Mouse (Mus musculus) midbrain, embryonic 13.5 days (tissue): ENCODE data around the gene Sppl2b. TPM values are rescaled to one million over a fixed set of nuclear protein-coding genes. Genes with fewer than 3 reads are reported as not detected.

Source experiments
- ATAC-seq: fragments of 200-750 bp; cut with Nextera tagmentation; 2 replicates; pipeline ENCODE4 v1.8.0; 2017; ENCODE audit warnings: mild to moderate bottlenecking, moderate TSS enrichment, moderate library complexity
- H3K27ac ChIP-seq: fragments of 300-500 bp; sonication (generic); 2 replicates; pipeline ENCODE4 v1.5.1; 2015; ENCODE audit warnings: inconsistent platforms, mild to moderate bottlenecking, moderate library complexity
- H3K27me3 ChIP-seq: fragments of 300-500 bp; sonication (generic); 2 replicates; pipeline ENCODE4 v1.6.1; 2015; ENCODE audit warnings: mild to moderate bottlenecking, inconsistent platforms
- H3K36me3 ChIP-seq: fragments of 300-500 bp; sonication (generic); 2 replicates; pipeline ENCODE4 v1.6.1; 2015; ENCODE audit warnings: mild to moderate bottlenecking, inconsistent platforms
- H3K4me1 ChIP-seq: fragments of 300-500 bp; sonication (generic); replicated peaks from 2 replicates; pipeline ENCODE4 v1.6.1; 2015; ENCODE audit warnings: inconsistent platforms
- H3K4me2 ChIP-seq: fragments of 300-500 bp; sonication (generic); replicated peaks from 2 replicates; pipeline ENCODE4 v1.6.1; 2015; ENCODE audit warnings: moderate library complexity, mild to moderate bottlenecking, inconsistent platforms
- H3K4me3 ChIP-seq: fragments of 300-500 bp; sonication (generic); replicated peaks from 2 replicates; pipeline ENCODE4 v1.5.1; 2015; ENCODE audit warnings: mild to moderate bottlenecking, inconsistent platforms
- H3K9ac ChIP-seq: fragments of 300-500 bp; sonication (generic); replicated peaks from 2 replicates; pipeline ENCODE4 v1.6.1; 2015; ENCODE audit warnings: mild to moderate bottlenecking, inconsistent platforms
- H3K9me3 ChIP-seq: fragments of 300-500 bp; sonication (generic); 2 replicates; pipeline ENCODE4 v1.6.1; 2016; ENCODE audit warnings: mild to moderate bottlenecking, inconsistent platforms
- WGBS: fragments of 180-500 bp; shearing (Covaris S2); methylation state at CpG from one replicate; pipeline ENCODE4 v1.1.7; 2015; 5-methylcytosine and 5-hydroxymethylcytosine counted together
- polyA plus RNA-seq: library from polyadenylated mRNA; unstranded; fragments of >200 nt; fragmentation: Nextera tagmentation; extraction: Ambion mirVana; gene quantifications from 2 replicates; pipeline ENCODE4 v1.2.1, GENCODE M21; 2015

The Sppl2b gene
- polyA plus RNA-seq, 1 experiment from 2014 or later: 61.1 TPM

GRCm38 (mm10) chr10:80903282-80903681 lies 48.2 kb downstream of the Sppl2b start:
- Histone ChIP-seq H3K4me3 (no peak overlapping the region), H3K36me3 (peaks cover 76% of the 10 kb centered on the region), H3K4me2 (no peak overlapping the region), H3K9me3 (no peaks in the 10 kb centered on the region), H3K27ac (no peak overlapping the region), H3K4me1 (peaks cover 13% of the 10 kb centered on the region), H3K9ac (no peak overlapping the region), H3K27me3 (no peaks in the 10 kb centered on the region)
- ATAC-seq: no peak
- 90% methylated on average over 10 of the region's 10 CpGs for WGBS

- peaks cover 76% of the 10 kb centered on the region for H3K36me3 ChIP-seq
- peaks cover 9% of the 10 kb centered on the region for H3K4me1 ChIP-seq
- no peak overlapping the region for H3K4me3 ChIP-seq
- no peaks in the 10 kb centered on the region for H3K27me3 ChIP-seq
- H3K9me3 ChIP-seq: no peaks in the 10 kb centered on the region
- no peak overlapping the region for H3K4me2 ChIP-seq
- ATAC-seq: no peak
- H3K27ac ChIP-seq: no peak overlapping the region
- WGBS: 89% methylated on average over 28 of the region's 28 CpGs
- H3K9ac ChIP-seq: no peak overlapping the region
Measured at GRCm38 (mm10) chr10:80904004-80904693, 49.1 kb downstream of the Sppl2b start.

- H3K4me2 ChIP-seq: no peak overlapping the region
- WGBS: 90% methylated on average over 11 of the region's 11 CpGs
Measured at GRCm38 (mm10) chr10:80904709-80905108, 49.6 kb downstream of the Sppl2b start.

GRCm38 (mm10) chr10:80909375-80910162 lies 54.5 kb downstream of the Sppl2b start:
- H3K9me3 ChIP-seq: no peaks in the 10 kb centered on the region
- H3K4me3 ChIP-seq: no peak overlapping the region
- H3K4me1 ChIP-seq: no peaks in the 10 kb centered on the region
- H3K27ac ChIP-seq: no peak overlapping the region
- WGBS: 96% methylated on average over 22 of the region's 22 CpGs
- peaks cover 93% of the 10 kb centered on the region for H3K36me3 ChIP-seq
- H3K4me2 ChIP-seq: no peak overlapping the region
- H3K9ac ChIP-seq: no peak overlapping the region
- no peaks in the 10 kb centered on the region for H3K27me3 ChIP-seq
- no peak for ATAC-seq

More at GRCm38 (mm10) chr10:80904709-80905108, 49.6 kb downstream of the Sppl2b start:
- H3K4me1 ChIP-seq: peaks cover 3% of the 10 kb centered on the region
- H3K9ac ChIP-seq: 0 out of 2 replicates have a peak overlapping the region, but pooled peaks have one; percentile 32
- H3K27me3 ChIP-seq: no peaks in the 10 kb centered on the region
- no peak overlapping the region for H3K4me3 ChIP-seq
- no peak for ATAC-seq
- peaks cover 77% of the 10 kb centered on the region for H3K36me3 ChIP-seq
- H3K27ac ChIP-seq: no peak overlapping the region
- H3K9me3 ChIP-seq: no peaks in the 10 kb centered on the region

- Histone ChIP-seq H3K36me3 (peaks cover 86% of the 10 kb centered on the region), H3K4me1 (peaks cover 15% of the 10 kb centered on the region), H3K9me3 (no peaks in the 10 kb centered on the region), H3K4me2 (no peak overlapping the region), H3K27me3 (no peaks in the 10 kb centered on the region), H3K9ac (no peak overlapping the region), H3K27ac (no peak overlapping the region), H3K4me3 (no peak overlapping the region)
- no peak for ATAC-seq
- 95% methylated on average over 4 of the region's 4 CpGs for WGBS
Measured at GRCm38 (mm10) chr10:80911354-80911753, 56.3 kb downstream of the Sppl2b start.

GRCm38 (mm10) chr10:80911891-80912290 lies 56.8 kb downstream of the Sppl2b start:
- no peak overlapping the region for H3K9ac ChIP-seq
- no peaks in the 10 kb centered on the region for H3K9me3 ChIP-seq
- peaks cover 20% of the 10 kb centered on the region for H3K4me1 ChIP-seq
- no peak for ATAC-seq
- no peak overlapping the region for H3K4me2 ChIP-seq
- H3K27ac ChIP-seq: no peak overlapping the region
- H3K27me3 ChIP-seq: no peaks in the 10 kb centered on the region
- H3K4me3 ChIP-seq: no peak overlapping the region
- peaks cover 83% of the 10 kb centered on the region for H3K36me3 ChIP-seq

- Histone ChIP-seq H3K9me3 (no peaks in the 10 kb centered on the region), H3K36me3 (peaks cover 68% of the 10 kb centered on the region)
- 93% methylated on average over 8 of the region's 8 CpGs for WGBS
Measured at GRCm38 (mm10) chr10:80913364-80914011, 58.4 kb downstream of the Sppl2b start.

GRCm38 (mm10) chr10:80914253-80914656 lies 59.2 kb downstream of the Sppl2b start:
- H3K27me3 ChIP-seq: no peaks in the 10 kb centered on the region
- H3K4me3 ChIP-seq: no peak overlapping the region
- no peak overlapping the region for H3K4me2 ChIP-seq
- no peak overlapping the region for H3K27ac ChIP-seq
- WGBS: 91% methylated on average over 5 of the region's 5 CpGs
- H3K4me1 ChIP-seq: peaks cover 29% of the 10 kb centered on the region
- peaks cover 60% of the 10 kb centered on the region for H3K36me3 ChIP-seq
- H3K9ac ChIP-seq: no peak overlapping the region
- no peaks in the 10 kb centered on the region for H3K9me3 ChIP-seq
- ATAC-seq: no peak

More at GRCm38 (mm10) chr10:80913364-80914011, 58.4 kb downstream of the Sppl2b start:
- ATAC-seq: no peak
- H3K4me1 ChIP-seq: peaks cover 29% of the 10 kb centered on the region
- no peak overlapping the region for H3K27ac ChIP-seq
- H3K27me3 ChIP-seq: no peaks in the 10 kb centered on the region
- H3K4me2 ChIP-seq: no peak overlapping the region
- no peak overlapping the region for H3K4me3 ChIP-seq
- H3K9ac ChIP-seq: 0 out of 2 replicates have a peak overlapping the region, but pooled peaks have one; percentile 23

- WGBS: 91% methylated on average over 2 of the region's 2 CpGs
- no peak overlapping the region for H3K4me3 ChIP-seq
- H3K9ac ChIP-seq: no peak overlapping the region
- H3K9me3 ChIP-seq: no peaks in the 10 kb centered on the region
- no peak overlapping the region for H3K4me2 ChIP-seq
- no peak for ATAC-seq
- H3K4me1 ChIP-seq: peaks cover 29% of the 10 kb centered on the region
- no peaks in the 10 kb centered on the region for H3K27me3 ChIP-seq
- peaks cover 50% of the 10 kb centered on the region for H3K36me3 ChIP-seq
- H3K27ac ChIP-seq: no peak overlapping the region
Measured at GRCm38 (mm10) chr10:80915260-80915659, 60.2 kb downstream of the Sppl2b start.

GRCm38 (mm10) chr10:80915736-80916135 lies 60.7 kb downstream of the Sppl2b start:
- Histone ChIP-seq H3K27me3 (no peaks in the 10 kb centered on the region), H3K36me3 (peaks cover 45% of the 10 kb centered on the region), H3K9ac (no peak overlapping the region; the same call in 1 of the 2 replicates), H3K9me3 (no peaks in the 10 kb centered on the region), H3K27ac (no peak overlapping the region), H3K4me2 (peak overlapping the region; percentile 99; the same call in 1 of the 2 replicates), H3K4me3 (no peak overlapping the region), H3K4me1 (peaks cover 29% of the 10 kb centered on the region)
- ATAC-seq: no peak
- whole genome bisulfite sequencing: 94% methylated on average over 4 of the region's 4 CpGs

GRCm38 (mm10) chr10:80917336-80917778 lies 62.3 kb downstream of the Sppl2b start:
- H3K36me3 ChIP-seq: peaks cover 29% of the 10 kb centered on the region
- peak overlapping the region; percentile 91 for H3K9ac ChIP-seq
- H3K4me3 ChIP-seq: peak overlapping the region; percentile 91
- 2% methylated on average over 15 of the region's 15 CpGs for WGBS
- no peaks in the 10 kb centered on the region for H3K9me3 ChIP-seq
- peak overlapping the region; percentile 82; the same call in 1 of the 2 replicates for H3K27ac ChIP-seq
- peak; percentile 64 for ATAC-seq
- peaks cover 33% of the 10 kb centered on the region for H3K4me1 ChIP-seq
- H3K27me3 ChIP-seq: no peaks in the 10 kb centered on the region
- peak overlapping the region; percentile 99 for H3K4me2 ChIP-seq
